7 mouse cellular contexts compared by ENCODE assay signal in genomic region chr10:42089686-42090085, GRCm38 (mm10).
DNase-seq lines count a peak whose midpoint lies in the region; ATAC-seq and TF ChIP-seq lines count a peak whose summit lies in the region.

No protein-coding gene starts in this region.

- H3K9me3 ChIP-seq in embryonic facial prominence, embryonic 13.5 days, result peaks cover 4% of the 10 kb centered on the region; the same call in 1 of the 2 replicates
- H3K9me3 ChIP-seq in limb, embryonic 15.5 days, result no peaks in the 10 kb centered on the region

- peak overlapping the region; percentile 74 for H3K27ac ChIP-seq in embryonic facial prominence, embryonic 13.5 days
- peak overlapping the region; percentile 78 for H3K27ac ChIP-seq in limb, embryonic 15.5 days

- peaks cover 25% of the 10 kb centered on the region for H3K4me1 ChIP-seq in embryonic facial prominence, embryonic 13.5 days
- peaks cover 42% of the 10 kb centered on the region for H3K4me1 ChIP-seq in limb, embryonic 15.5 days

- WGBS in embryonic facial prominence, embryonic 13.5 days, result 68% methylated on average over 5 of the region's 5 CpGs
- 24% methylated on average over 5 of the region's 5 CpGs for WGBS in limb, embryonic 15.5 days

- ATAC-seq in embryonic facial prominence, embryonic 13.5 days (ENCODE audit: insufficient number of reproducible peaks, insufficient read depth, low FRiP score, low TSS enrichment, low read depth), result no peak
- ATAC-seq in limb, embryonic 15.5 days (ENCODE audit: insufficient number of reproducible peaks, low FRiP score, low TSS enrichment, low read depth), result peak; percentile 62
- ATAC-seq in activated CD4-positive, CD25-positive, alpha-beta regulatory T cell, adult 4 months, result no peak

- DNase-seq in brain, embryonic 14.5 days (ENCODE audit: low read depth), result peak; percentile 40
- DNase-seq in heart, postnatal 4 days, result peak; percentile 45
- no peak for DNase-seq in ovary, postnatal 14 days (ENCODE audit: low spot score)
- DNase-seq in cerebellum, postnatal 10 days, result no peak

- no peaks in the 10 kb centered on the region for H3K27me3 ChIP-seq in embryonic facial prominence, embryonic 13.5 days
- no peaks in the 10 kb centered on the region for H3K27me3 ChIP-seq in limb, embryonic 15.5 days

- H3K36me3 ChIP-seq in embryonic facial prominence, embryonic 13.5 days, result no peaks in the 10 kb centered on the region
- H3K36me3 ChIP-seq in limb, embryonic 15.5 days, result no peaks in the 10 kb centered on the region

- no peak overlapping the region for H3K4me3 ChIP-seq in embryonic facial prominence, embryonic 13.5 days
- H3K4me3 ChIP-seq in limb, embryonic 15.5 days, result no peak overlapping the region

- no peak overlapping the region for H3K4me2 ChIP-seq in embryonic facial prominence, embryonic 13.5 days
- H3K4me2 ChIP-seq in limb, embryonic 15.5 days, result no peak overlapping the region

- no peak for TF ChIP-seq POLR2A in brain, embryonic 14.5 days (IDR thresholded peaks at IDR 0.05; ENCODE audit: borderline replicate concordance, extremely low read depth, insufficient read depth, insufficient read length, poor library complexity, severe bottlenecking)

- no peak for TF ChIP-seq CTCF in brain, embryonic 14.5 days (IDR thresholded peaks at IDR 0.05; ENCODE audit: borderline replicate concordance, extremely low read depth, insufficient read depth, insufficient read length)

- no peak overlapping the region for H3K9ac ChIP-seq in embryonic facial prominence, embryonic 13.5 days
- no peak overlapping the region for H3K9ac ChIP-seq in limb, embryonic 15.5 days

Comparison
In these comparisons a context has a peak if more than half of its experiments do, and no peak if none do; other contexts are left out.
1. DNase-seq: peak in brain, embryonic 14.5 days (single experiment) and heart, postnatal 4 days (single experiment); none in ovary, postnatal 14 days (single experiment) and cerebellum, postnatal 10 days (0 of 2).